Mouse (Mus musculus) lung, postnatal 14 days (tissue): ENCODE measurements around the gene Scube1.

Experiments
- DNase-seq: peaks from one replicate; pipeline ENCODE4 v3.0.0; 2021

Gene Scube1

GRCm38 (mm10) chr15:83724886-83725269 lies at the start of gene Scube1:
TSS of gene Scube1 (minus strand) at chr15:83725021.
- peak; percentile 87 for DNase-seq

GRCm38 (mm10) chr15:83772953-83773352 lies 48.1 kb upstream of the Scube1 start:
- DNase-seq = no peak

GRCm38 (mm10) chr15:83772460-83772859 lies 47.6 kb upstream of the Scube1 start:
- peak; percentile 28 for DNase-seq

GRCm38 (mm10) chr15:83771346-83772053 lies 46.7 kb upstream of the Scube1 start:
- no peak for DNase-seq

GRCm38 (mm10) chr15:83765388-83766029 lies 40.7 kb upstream of the Scube1 start:
- no peak for DNase-seq

- no peak for DNase-seq
These were observed 36.7 kb upstream of the Scube1 start for GRCm38 (mm10) chr15:83761512-83761911.

- peak; percentile 39 for DNase-seq
These were observed 35.9 kb upstream of the Scube1 start for GRCm38 (mm10) chr15:83760683-83761082.

- DNase-seq = no peak
These were observed 34.1 kb upstream of the Scube1 start for GRCm38 (mm10) chr15:83758958-83759357.

GRCm38 (mm10) chr15:83756742-83757141 lies 31.9 kb upstream of the Scube1 start:
- peak; percentile 36 for DNase-seq

GRCm38 (mm10) chr15:83749436-83749835 lies 24.6 kb upstream of the Scube1 start:
- no peak for DNase-seq

- DNase-seq = no peak
These were observed 24.2 kb upstream of the Scube1 start for GRCm38 (mm10) chr15:83748986-83749385.

GRCm38 (mm10) chr15:83746311-83746710 lies 21.5 kb upstream of the Scube1 start:
- no peak for DNase-seq

GRCm38 (mm10) chr15:83742018-83742417 lies 17.2 kb upstream of the Scube1 start:
- DNase-seq = peak; percentile 59

GRCm38 (mm10) chr15:83740676-83741422 lies 16.0 kb upstream of the Scube1 start:
- peak; percentile 53 for DNase-seq

- peak; percentile 77 for DNase-seq
These were observed 2.8 kb upstream of the Scube1 start for GRCm38 (mm10) chr15:83727626-83728025.

- DNase-seq = no peak
These were observed 1.9 kb upstream of the Scube1 start for GRCm38 (mm10) chr15:83726741-83727140.

GRCm38 (mm10) chr15:83725556-83726200 lies 857 bp upstream of the Scube1 start:
- no peak for DNase-seq

- DNase-seq = peak; percentile 35
These were observed 498 bp downstream of the Scube1 start for GRCm38 (mm10) chr15:83724160-83724885.

GRCm38 (mm10) chr15:83715582-83716228 lies 9.1 kb downstream of the Scube1 start:
- DNase-seq = no peak

GRCm38 (mm10) chr15:83712798-83713197 lies 12.0 kb downstream of the Scube1 start:
- no peak for DNase-seq

GRCm38 (mm10) chr15:83712361-83712760 lies 12.5 kb downstream of the Scube1 start:
- no peak for DNase-seq
